Mouse (Mus musculus): ENCODE data around the gene Znrf2.

- TF ChIP-seq CTCF (IDR thresholded peaks at IDR 0.05; ENCODE audit: control insufficient read depth, insufficient read depth, insufficient read length) (no peak), MYOD1 (IDR thresholded peaks at IDR 0.05; ENCODE audit: control insufficient read depth, insufficient read length, low read depth) (no peak), FOSL1 (IDR thresholded peaks at IDR 0.05; ENCODE audit: insufficient read depth, low read length, poor library complexity, severe bottlenecking) (no peak), MYOG (IDR thresholded peaks at IDR 0.05; ENCODE audit: control insufficient read depth, extremely low read depth, insufficient read length) (no peak), CEBPB (IDR thresholded peaks at IDR 0.05; ENCODE audit: low read depth) (no peak), MAX (IDR thresholded peaks at IDR 0.05) (no peak)
Measured at GRCm38 (mm10) chr6:54886195-54886594, 69.5 kb downstream of the Znrf2 start.
